ENCODE assay signal across 7 mouse cellular contexts in the genomic region with DNA sequence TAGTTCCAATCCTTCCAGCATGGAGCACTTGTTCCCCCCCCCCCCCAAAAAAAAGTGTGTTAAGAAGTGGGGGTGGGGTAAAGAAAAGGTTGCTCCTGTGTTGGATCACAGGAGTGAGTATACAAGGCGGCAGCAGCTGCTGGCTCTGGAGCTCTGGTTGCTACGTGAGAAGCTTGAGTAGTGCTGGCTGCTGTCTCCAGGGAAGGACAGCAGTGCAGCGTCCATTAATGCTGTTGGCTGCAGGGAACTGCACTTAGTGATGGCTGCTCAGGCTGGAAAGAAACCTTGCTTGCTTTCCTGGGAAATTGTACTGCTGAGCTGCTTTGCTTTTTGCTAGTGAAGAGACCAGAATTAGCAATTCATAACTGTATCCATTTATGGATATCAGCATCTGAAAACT. TPM values are rescaled to one million over a fixed set of nuclear protein-coding genes. Genes with fewer than 3 reads are reported as not detected.
A peak's percentile ranks its signal among the peaks of the same experiment; 100 is the strongest.
DNase-seq lines count a peak whose midpoint lies in the region; ATAC-seq and TF ChIP-seq lines count a peak whose summit lies in the region.

No protein-coding gene starts in this region.

- no peak for TF ChIP-seq RAD21 in CH12.LX (IDR thresholded peaks at IDR 0.05; ENCODE audit: low read depth, low read length)
- no peak for TF ChIP-seq RAD21 in MEL (IDR thresholded peaks at IDR 0.05; ENCODE audit: low read depth, low read length)

- no peak for ATAC-seq in midbrain, embryonic 14.5 days (ENCODE audit: low FRiP score, low TSS enrichment)

- H3K36me3 ChIP-seq in CH12.LX (replicated peaks in 1 of 2; ENCODE audit: control insufficient read depth in 1 of 2, insufficient read depth in 1 of 2, low read length in 1 of 2) (peaks cover 2 to 16% of the 10 kb centered on the region in 2 experiments), MEL (ENCODE audit: control insufficient read depth in 1 of 2, insufficient read depth in 2 of 2, low read length in 2 of 2) (peaks cover 5 to 38% of the 10 kb centered on the region in 2 experiments)
- no peaks in the 10 kb centered on the region for H3K36me3 ChIP-seq in midbrain, embryonic 14.5 days (ENCODE audit: control insufficient read depth, insufficient read depth, low read length)

- DNase-seq in CH12.LX (ENCODE audit: extremely low read depth) (peak; percentile 55), MEL (ENCODE audit: low read depth, low spot score) (peak; percentile 67)
- DNase-seq in heart, postnatal 10 days = peak; percentile 58
- DNase-seq in left cerebral cortex, postnatal 14 days (ENCODE audit: low spot score in 2 of 2) = peak; percentile 46 to 68
- DNase-seq in midbrain, embryonic 14.5 days = peak; percentile 83
- DNase-seq in yolk sac, embryonic 10.5 days (ENCODE audit: low spot score) = peak; percentile 31

- H3K4me1 ChIP-seq in CH12.LX (ENCODE audit: control insufficient read depth in 1 of 2, insufficient read depth in 2 of 2) (peaks cover 2 to 30% of the 10 kb centered on the region in 2 experiments; a peak in 3 of 4 replicates), MEL (ENCODE audit: control insufficient read depth in 1 of 2, insufficient read depth in 2 of 2, low read length in 2 of 2) (peaks cover 6 to 23% of the 10 kb centered on the region in 2 experiments; a peak in 3 of 4 replicates)
- peaks cover 2% of the 10 kb centered on the region; the same call in 1 of the 2 replicates for H3K4me1 ChIP-seq in embryonic fibroblast, embryonic 13.5 days (ENCODE audit: control insufficient read depth, insufficient read depth, low read length)
- H3K4me1 ChIP-seq in midbrain, embryonic 14.5 days (ENCODE audit: control insufficient read depth, insufficient read depth, low read length) = peaks cover 53% of the 10 kb centered on the region

- intact Hi-C loops in heart, postnatal 10 days (cut with DNase I) = no loop called here
- intact Hi-C loops in left cerebral cortex, postnatal 14 days (cut with DNase I) = no loop called here

- TF ChIP-seq EP300 in CH12.LX (IDR thresholded peaks at IDR 0.05; ENCODE audit: low read length) = no peak
- no peak for TF ChIP-seq EP300 in MEL (IDR thresholded peaks at IDR 0.05; ENCODE audit: low read depth in 1 of 2, low read length in 2 of 2)

- H3K9ac ChIP-seq in CH12.LX (ENCODE audit: insufficient read depth, low read depth) (peak overlapping the region; percentile 98; the same call in 1 of the 2 replicates), MEL (ENCODE audit: control insufficient read depth, low read depth, low read length, poor library complexity, severe bottlenecking) (peak overlapping the region; percentile 97)
- H3K9ac ChIP-seq in midbrain, embryonic 14.5 days (replicated peaks; ENCODE audit: low read length) = no peak overlapping the region; the same call in 1 of the 2 replicates

- H3K27ac ChIP-seq in CH12.LX (ENCODE audit: insufficient read depth, low read depth) (peak overlapping the region; percentile 9; the same call in 1 of the 2 replicates), MEL (ENCODE audit: control insufficient read depth, low read depth, low read length) (peak overlapping the region; percentile 41)
- H3K27ac ChIP-seq in embryonic fibroblast, embryonic 13.5 days (ENCODE audit: insufficient read depth, low read length) = no peak overlapping the region
- peak overlapping the region; percentile 60 for H3K27ac ChIP-seq in midbrain, embryonic 14.5 days (replicated peaks; ENCODE audit: low read depth, low read length)

- dilution Hi-C loops in CH12.LX (cut with MboI; ENCODE audit: extremely low pct_ligation_motif_present, extremely low pct_unique_long_range_greater_than_20kb, low sequenced_read_pairs) = no loop called here

- WGBS in midbrain, embryonic 14.5 days = 0% methylated on average over 3 of the region's 3 CpGs

- H3K9me3 ChIP-seq in CH12.LX (replicated peaks; ENCODE audit: low read length) = no peaks in the 10 kb centered on the region
- no peaks in the 10 kb centered on the region for H3K9me3 ChIP-seq in MEL (replicated peaks; ENCODE audit: insufficient read depth, low read length)
- H3K9me3 ChIP-seq in midbrain, embryonic 14.5 days (ENCODE audit: control insufficient read depth, low read length) = no peaks in the 10 kb centered on the region

- H3K79me2 ChIP-seq in CH12.LX (replicated peaks; ENCODE audit: control insufficient read depth, extremely low read depth, insufficient read depth, poor library complexity, severe bottlenecking) (peaks cover 70% of the 10 kb centered on the region), MEL (ENCODE audit: control insufficient read depth, insufficient read depth, low read length, poor library complexity) (peaks cover 75% of the 10 kb centered on the region)

- in situ Hi-C loops in CH12.LX (cut with MboI; ENCODE audit: low pct_ligation_motif_present, low pct_unique_long_range_greater_than_20kb, low sequenced_read_pairs) = loop anchor here (5.0 kb wide), 1 partner anchor 37 kb away; no protein-coding TSS in a partner anchor

- TF ChIP-seq CTCF in CH12.LX (conservative IDR thresholded peaks at IDR 0.05 in 1 of 2, IDR thresholded peaks at IDR 0.05 in 1 of 2; ENCODE audit: low read depth in 2 of 2, low read length in 2 of 2) (no peak), MEL (IDR thresholded peaks at IDR 0.05 in 2 of 3, conservative IDR thresholded peaks at IDR 0.05 in 1 of 3; ENCODE audit: control insufficient read depth in 1 of 3, insufficient read depth in 1 of 3, low read depth in 2 of 3, low read length in 3 of 3, poor library complexity in 1 of 3, severe bottlenecking in 1 of 3) (no peak)
- TF ChIP-seq CTCF in embryonic fibroblast, embryonic 13.5 days (IDR thresholded peaks at IDR 0.05; ENCODE audit: borderline replicate concordance, insufficient read depth, low read length) = no peak

- peak overlapping the region; percentile 99 for H3K4me2 ChIP-seq in CH12.LX (ENCODE audit: insufficient read depth, low read depth, poor library complexity, severe bottlenecking)
- peak overlapping the region; percentile 70 for H3K4me2 ChIP-seq in midbrain, embryonic 14.5 days (ENCODE audit: low read length)

- H3K4me3 ChIP-seq in CH12.LX (replicated peaks in 1 of 3; ENCODE audit: low read depth in 2 of 3, low read length in 2 of 3, poor library complexity in 1 of 3) = peak overlapping the region; percentile 51 to 87 (median 85)
- H3K4me3 ChIP-seq in MEL (ENCODE audit: control insufficient read depth in 1 of 2, insufficient read depth in 1 of 2, low read depth in 2 of 2, low read length in 2 of 2) = peak overlapping the region; percentile 71 to 93
- H3K4me3 ChIP-seq in embryonic fibroblast, embryonic 13.5 days (ENCODE audit: insufficient read depth, low read length) = peak overlapping the region; percentile 43
- H3K4me3 ChIP-seq in midbrain, embryonic 14.5 days (replicated peaks; ENCODE audit: low read depth, low read length) = peak overlapping the region; percentile 93

- TF ChIP-seq POLR2A in CH12.LX (IDR thresholded peaks at IDR 0.05; ENCODE audit: low read depth, low read length) = no peak
- TF ChIP-seq POLR2A in MEL (IDR thresholded peaks at IDR 0.05; ENCODE audit: control insufficient read depth in 1 of 2, insufficient read depth in 1 of 2, low read depth in 1 of 2, low read length in 2 of 2, poor library complexity in 1 of 2) = no peak
- TF ChIP-seq POLR2A in embryonic fibroblast, embryonic 13.5 days (IDR thresholded peaks at IDR 0.05; ENCODE audit: low read depth, low read length) = no peak

- H3K27me3 ChIP-seq in CH12.LX (replicated peaks) = no peaks in the 10 kb centered on the region
- no peaks in the 10 kb centered on the region for H3K27me3 ChIP-seq in MEL (ENCODE audit: control insufficient read depth in 1 of 2, insufficient read depth in 2 of 2, low read length in 2 of 2)
- no peaks in the 10 kb centered on the region for H3K27me3 ChIP-seq in midbrain, embryonic 14.5 days (ENCODE audit: control insufficient read depth, insufficient read depth, low read length)

TF ChIP-seq in CH12.LX, 34 proteins besides CTCF, POLR2A, EP300 and RAD21:
- TF ChIP-seq UBTF (IDR thresholded peaks at IDR 0.05; ENCODE audit: low read depth, low read length) (no peak), PAX5 (IDR thresholded peaks at IDR 0.05; ENCODE audit: low read length) (no peak), SIN3A (IDR thresholded peaks at IDR 0.05; ENCODE audit: low read length) (peak; percentile 72; the same call in 1 of the 2 replicates), MXI1 (IDR thresholded peaks at IDR 0.05; ENCODE audit: low read depth, low read length) (0 out of 2 replicates have a peak, but pooled peaks have one; percentile 24)

TF ChIP-seq in MEL, 35 proteins besides CTCF, POLR2A, EP300 and RAD21:
- no peak for TF ChIP-seq GATA1 (IDR thresholded peaks at IDR 0.05; ENCODE audit: low read depth, low read length)
- peak; percentile 37; the same call in 1 of the 2 replicates for TF ChIP-seq MXI1 (IDR thresholded peaks at IDR 0.05; ENCODE audit: low read depth, low read length)
- TF ChIP-seq NELFE (IDR thresholded peaks at IDR 0.05; ENCODE audit: low read depth, low read length) = no peak
- no peak for TF ChIP-seq MAFK (IDR thresholded peaks at IDR 0.05; ENCODE audit: borderline replicate concordance, low read depth, low read length)
- no peak for TF ChIP-seq TCF12 (IDR thresholded peaks at IDR 0.05; ENCODE audit: low read depth, low read length)
- no peak for TF ChIP-seq MYC (IDR thresholded peaks at IDR 0.05; ENCODE audit: low read depth, low read length)
TF ChIP-seq in MEL: peak in this region for 1.

RNA-seq across cellular contexts. Expression of gene Setd5, which starts 2.3 kb away (rescaled TPM):
- total RNA-seq in CH12.LX (2012; rRNA removed) = 56.8 and 57.7 TPM in 2 replicates
- 59.6 and 67.4 TPM in 2 replicates for total RNA-seq in CH12.LX (2014; rRNA removed)
- polyA plus RNA-seq in CH12.LX (2012; ENCODE audit: insufficient read length, low read depth) = 72.1 and 80.4 TPM in 2 replicates
- 43.5 and 50.4 TPM in 2 replicates for total RNA-seq in MEL (2012; rRNA removed)
- polyA plus RNA-seq in MEL (2012; ENCODE audit: insufficient read depth in 1 of 2, insufficient read length in 2 of 2, low read depth in 1 of 2, low replicate concordance in 2 of 2, missing spikeins in 1 of 2) = 100 to 1,000 TPM in 1 of 2 experiments, 10 to 100 TPM in 1; 80.2 to 185 TPM
- 128 and 154 TPM in 2 replicates for polyA plus RNA-seq in embryonic fibroblast, embryonic 13.5 days (2011; ENCODE audit: insufficient read length, low read depth, missing spikeins)
- 10 to 100 TPM; 70.3 to 74.2 TPM for total RNA-seq in heart, postnatal 10 days (2021)
- 100 to 1,000 TPM; 131 TPM for total RNA-seq in left cerebral cortex, postnatal 14 days (2021)
- 57.0 and 57.9 TPM in 2 replicates for polyA plus RNA-seq in midbrain, embryonic 14.5 days (2014; fragmentation: Nextera tagmentation; extraction: Ambion mirVana)

RNA-seq across cellular contexts. Expression of gene Thumpd3, which starts 33.5 kb away (rescaled TPM):
- 37.1 and 43.4 TPM in 2 replicates for total RNA-seq in CH12.LX (2012; rRNA removed)
- total RNA-seq in CH12.LX (2014; rRNA removed) = 78.1 and 89.0 TPM in 2 replicates
- 66.2 and 69.3 TPM in 2 replicates for polyA plus RNA-seq in CH12.LX (2012; ENCODE audit: insufficient read length, low read depth)
- 89.1 and 95.7 TPM in 2 replicates for total RNA-seq in MEL (2012; rRNA removed)
- 100 to 1,000 TPM in 1 of 2 experiments, 10 to 100 TPM in 1; 74.8 to 158 TPM for polyA plus RNA-seq in MEL (2012; ENCODE audit: insufficient read depth in 1 of 2, insufficient read length in 2 of 2, low read depth in 1 of 2, low replicate concordance in 2 of 2, missing spikeins in 1 of 2)
- 32.1 and 33.5 TPM in 2 replicates for polyA plus RNA-seq in embryonic fibroblast, embryonic 13.5 days (2011; ENCODE audit: insufficient read length, low read depth, missing spikeins)
- 10 to 100 TPM; 20.3 to 21.8 TPM for total RNA-seq in heart, postnatal 10 days (2021)
- total RNA-seq in left cerebral cortex, postnatal 14 days (2021) = 10 to 100 TPM; 29.2 to 29.7 TPM
- 48.3 and 50.0 TPM in 2 replicates for polyA plus RNA-seq in midbrain, embryonic 14.5 days (2014; fragmentation: Nextera tagmentation; extraction: Ambion mirVana)

Comparison
In these comparisons a context has a peak if more than half of its experiments do, and no peak if none do; other contexts are left out.
1. DNase-seq: peak in every context shown above with its lines; median percentile 83 in midbrain, embryonic 14.5 days; 67 in MEL; 58 in heart, postnatal 10 days; 57 in left cerebral cortex, postnatal 14 days; 55 in CH12.LX; 31 in yolk sac, embryonic 10.5 days.
2. H3K4me3 ChIP-seq: peak in every context shown above with its lines; median percentile 93 in midbrain, embryonic 14.5 days; 85 in CH12.LX; 82 in MEL; 43 in embryonic fibroblast, embryonic 13.5 days.
3. Of the 35 proteins assayed by ChIP-seq in both MEL and CH12.LX: peak only in MEL: none; only in CH12.LX: SIN3A; in both: MXI1; in neither: 33.